Mouse (Mus musculus) intestine, embryonic 14.5 days (tissue): ENCODE measurements at regions not wholly inside any gene's neighbourhood (a gene's known extent, or its start where the extent isn't known, plus 50 kb on each side); places are given as distances from the start of the nearest gene placed in this dataset.

Experiments
- ATAC-seq: fragments of 200-750 bp; cut with Nextera tagmentation; replicated peaks from 2 replicates; pipeline ENCODE4 v1.8.0; 2017; ENCODE audit warnings: low read depth, moderate number of reproducible peaks, moderate TSS enrichment, moderate library complexity; ENCODE audit not compliant: low FRiP score, low TSS enrichment
- DNase-seq: peaks from one replicate; pipeline ENCODE4 v3.0.0-alpha.2; 2018; ENCODE audit warnings: low spot score
- H3K27ac ChIP-seq: fragments of 300-500 bp; sonication (generic); 2 replicates; pipeline ENCODE4 v1.5.1; 2014; ENCODE audit warnings: low read depth, mild to moderate bottlenecking, control low read depth
- H3K27me3 ChIP-seq: fragments of 300-500 bp; sonication (generic); replicated peaks from 2 replicates; pipeline ENCODE4 v1.6.1; 2014; ENCODE audit warnings: low read length, control low read depth; ENCODE audit not compliant: control insufficient read depth, insufficient read depth
- H3K36me3 ChIP-seq: fragments of 300-500 bp; sonication (generic); 2 replicates; pipeline ENCODE4 v1.6.1; 2014; ENCODE audit warnings: low read length, control low read depth; ENCODE audit not compliant: control insufficient read depth, insufficient read depth
- H3K4me1 ChIP-seq: fragments of 300-500 bp; sonication (generic); replicated peaks from 2 replicates; pipeline ENCODE4 v1.6.1; 2014; ENCODE audit warnings: low read length, control low read depth, mixed read lengths; ENCODE audit not compliant: control insufficient read depth, insufficient read depth
- H3K4me2 ChIP-seq: fragments of 300-500 bp; sonication (generic); 2 replicates; pipeline ENCODE4 v1.6.1; 2014; ENCODE audit warnings: low read length
- H3K4me3 ChIP-seq: fragments of 300-500 bp; sonication (generic); 2 replicates; pipeline ENCODE4 v1.5.1; 2014; ENCODE audit warnings: low read depth, low read length, control low read depth, mixed read lengths
- H3K9ac ChIP-seq: fragments of 300-500 bp; sonication (generic); 2 replicates; pipeline ENCODE4 v1.6.1; 2014; ENCODE audit warnings: mild to moderate bottlenecking, low read length
- H3K9me3 ChIP-seq: fragments of 300-500 bp; sonication (generic); 2 replicates; pipeline ENCODE4 v1.6.1; 2016; ENCODE audit warnings: low read length, control low read depth; ENCODE audit not compliant: control insufficient read depth
- WGBS: fragments of 180-500 bp; shearing (Covaris S2); extraction: QIAGEN DNeasy Blood & Tissue Kit; methylation state at CpG from one replicate; pipeline ENCODE4 v1.1.7; 2014; 5-methylcytosine and 5-hydroxymethylcytosine counted together

- DNase-seq: no peak
- H3K36me3 ChIP-seq: no peaks in the 10 kb centered on the region
- H3K27me3 ChIP-seq: no peaks in the 10 kb centered on the region
- WGBS: 87% methylated on average over 15 of the region's 15 CpGs
- no peak for ATAC-seq
- no peak overlapping the region for H3K9ac ChIP-seq
- H3K27ac ChIP-seq: no peak overlapping the region
- H3K4me3 ChIP-seq: no peak overlapping the region
- no peaks in the 10 kb centered on the region for H3K9me3 ChIP-seq
- H3K4me2 ChIP-seq: no peak overlapping the region
- no peaks in the 10 kb centered on the region for H3K4me1 ChIP-seq
Observed at GRCm38 (mm10) chr12:70598211-70598701, 145.4 kb downstream of the Tmx1 start.

- no peaks in the 10 kb centered on the region for H3K36me3 ChIP-seq
- no peak overlapping the region for H3K4me3 ChIP-seq
- H3K4me1 ChIP-seq: no peaks in the 10 kb centered on the region
- H3K4me2 ChIP-seq: no peak overlapping the region
- 85% methylated on average over 6 of the region's 6 CpGs for whole genome bisulfite sequencing
- no peak for DNase-seq
- H3K9ac ChIP-seq: no peak overlapping the region
- no peaks in the 10 kb centered on the region for H3K9me3 ChIP-seq
- no peak for ATAC-seq
- H3K27me3 ChIP-seq: no peaks in the 10 kb centered on the region
- no peak overlapping the region for H3K27ac ChIP-seq
Observed at GRCm38 (mm10) chr12:70599731-70600130, 146.8 kb downstream of the Tmx1 start.

- DNase-seq: no peak
- H3K4me3 ChIP-seq: no peak overlapping the region
- H3K36me3 ChIP-seq: no peaks in the 10 kb centered on the region
- H3K27me3 ChIP-seq: no peaks in the 10 kb centered on the region
- 61% methylated on average over 1 of the region's 1 CpGs for WGBS
- ATAC-seq: no peak
- no peaks in the 10 kb centered on the region for H3K4me1 ChIP-seq
- no peak overlapping the region for H3K27ac ChIP-seq
- no peak overlapping the region for H3K4me2 ChIP-seq
- H3K9ac ChIP-seq: no peak overlapping the region
- H3K9me3 ChIP-seq: no peaks in the 10 kb centered on the region
Observed at GRCm38 (mm10) chr12:70603869-70604268, 151.0 kb downstream of the Tmx1 start.

GRCm38 (mm10) chr12:70608672-70609071, 155.8 kb downstream of the Tmx1 start:
- WGBS: 65% methylated on average over 5 of the region's 5 CpGs
- DNase-seq (no peak), ATAC-seq (no peak)
- Histone ChIP-seq H3K27me3 (no peaks in the 10 kb centered on the region), H3K4me3 (no peak overlapping the region), H3K9ac (no peak overlapping the region), H3K9me3 (no peaks in the 10 kb centered on the region), H3K36me3 (no peaks in the 10 kb centered on the region), H3K4me2 (no peak overlapping the region), H3K27ac (no peak overlapping the region), H3K4me1 (no peaks in the 10 kb centered on the region)

GRCm38 (mm10) chr12:70609116-70609871, 156.4 kb downstream of the Tmx1 start:
- Histone ChIP-seq H3K9ac (no peak overlapping the region), H3K4me3 (no peak overlapping the region), H3K27me3 (no peaks in the 10 kb centered on the region), H3K4me1 (no peaks in the 10 kb centered on the region), H3K9me3 (no peaks in the 10 kb centered on the region), H3K36me3 (no peaks in the 10 kb centered on the region), H3K27ac (no peak overlapping the region), H3K4me2 (no peak overlapping the region)
- ATAC-seq (no peak), DNase-seq (no peak)
- WGBS: 80% methylated on average over 7 of the region's 7 CpGs

- WGBS: 68% methylated on average over 5 of the region's 5 CpGs
- Histone ChIP-seq H3K36me3 (no peaks in the 10 kb centered on the region), H3K4me3 (no peak overlapping the region), H3K9me3 (no peaks in the 10 kb centered on the region), H3K4me1 (no peaks in the 10 kb centered on the region), H3K27ac (no peak overlapping the region), H3K27me3 (no peaks in the 10 kb centered on the region), H3K9ac (no peak overlapping the region), H3K4me2 (no peak overlapping the region)
- ATAC-seq (no peak), DNase-seq (no peak)
Observed at GRCm38 (mm10) chr12:70611891-70612290, 159.0 kb downstream of the Tmx1 start.

- no peaks in the 10 kb centered on the region for H3K4me1 ChIP-seq
- H3K9ac ChIP-seq: no peak overlapping the region
- 77% methylated on average over 5 of the region's 5 CpGs for WGBS
- H3K27me3 ChIP-seq: no peaks in the 10 kb centered on the region
- H3K36me3 ChIP-seq: no peaks in the 10 kb centered on the region
- H3K9me3 ChIP-seq: no peaks in the 10 kb centered on the region
- H3K4me2 ChIP-seq: no peak overlapping the region
- no peak overlapping the region for H3K4me3 ChIP-seq
- H3K27ac ChIP-seq: no peak overlapping the region
- DNase-seq (no peak), ATAC-seq (no peak)
Observed at GRCm38 (mm10) chr12:70613244-70613643, 160.3 kb downstream of the Tmx1 start.

GRCm38 (mm10) chr12:70614101-70614500, 161.2 kb downstream of the Tmx1 start:
- ATAC-seq: no peak
- H3K4me2 ChIP-seq: no peak overlapping the region
- no peak overlapping the region for H3K9ac ChIP-seq
- 69% methylated on average over 2 of the region's 2 CpGs for WGBS
- no peaks in the 10 kb centered on the region for H3K9me3 ChIP-seq
- no peak overlapping the region for H3K4me3 ChIP-seq
- no peaks in the 10 kb centered on the region for H3K36me3 ChIP-seq
- H3K27me3 ChIP-seq: no peaks in the 10 kb centered on the region
- no peak overlapping the region for H3K27ac ChIP-seq
- no peaks in the 10 kb centered on the region for H3K4me1 ChIP-seq
- DNase-seq: no peak

GRCm38 (mm10) chr12:70614686-70615085, 161.8 kb downstream of the Tmx1 start:
- no peak overlapping the region for H3K4me3 ChIP-seq
- ATAC-seq: no peak
- H3K4me2 ChIP-seq: no peak overlapping the region
- no peaks in the 10 kb centered on the region for H3K27me3 ChIP-seq
- no peaks in the 10 kb centered on the region for H3K36me3 ChIP-seq
- H3K9ac ChIP-seq: no peak overlapping the region
- no peaks in the 10 kb centered on the region for H3K4me1 ChIP-seq
- DNase-seq: no peak
- no peaks in the 10 kb centered on the region for H3K9me3 ChIP-seq
- no peak overlapping the region for H3K27ac ChIP-seq
- 84% methylated on average over 2 of the region's 2 CpGs for WGBS
